Mouse (Mus musculus): ENCODE data around the gene Prx. TPM values are rescaled to one million over a fixed set of nuclear protein-coding genes. Genes with fewer than 3 reads are reported as not detected.

The Prx gene
- total and polyA plus RNA-seq, 3 experiments = 0.17 to 0.41 (median 0.21) TPM

- no peak for TF ChIP-seq SIN3A (IDR thresholded peaks at IDR 0.05; ENCODE audit: low read length)
- TF ChIP-seq TBP (conservative IDR thresholded peaks at IDR 0.05; ENCODE audit: low read depth, low read length) = no peak
- no peak for TF ChIP-seq ZC3H11A (IDR thresholded peaks at IDR 0.05; ENCODE audit: low read depth, low read length)
- 0 out of 4 replicates have a peak, but pooled peaks of 1 of the 2 experiments have one; percentile 0 for TF ChIP-seq CTCF (conservative IDR thresholded peaks at IDR 0.05 in 1 of 2, IDR thresholded peaks at IDR 0.05 in 1 of 2; ENCODE audit: low read depth in 2 of 2, low read length in 2 of 2)
- no peak for TF ChIP-seq CHD2 (IDR thresholded peaks at IDR 0.05; ENCODE audit: low read length)
- H3K79me2 ChIP-seq (replicated peaks; ENCODE audit: control insufficient read depth, extremely low read depth, insufficient read depth, poor library complexity, severe bottlenecking) = no peaks in the 10 kb centered on the region
- peaks cover 2% of the 10 kb centered on the region for H3K9me3 ChIP-seq (replicated peaks; ENCODE audit: low read length)
- H3K27me3 ChIP-seq (replicated peaks) = no peaks in the 10 kb centered on the region
- no peak overlapping the region for H3K27ac ChIP-seq (ENCODE audit: insufficient read depth, low read depth)
- no peaks in the 10 kb centered on the region for H3K36me3 ChIP-seq (replicated peaks in 1 of 2; ENCODE audit: control insufficient read depth in 1 of 2, insufficient read depth in 1 of 2, low read length in 1 of 2)
- H3K9ac ChIP-seq (ENCODE audit: insufficient read depth, low read depth) = no peak overlapping the region
- in situ Hi-C loops (cut with MboI; ENCODE audit: low pct_ligation_motif_present, low pct_unique_long_range_greater_than_20kb, low sequenced_read_pairs) = no loop called here
- no peak overlapping the region for H3K4me3 ChIP-seq (replicated peaks in 1 of 3; ENCODE audit: low read depth in 2 of 3, low read length in 2 of 3, poor library complexity in 1 of 3)
- peaks cover 0 to 11% of the 10 kb centered on the region in 2 experiments; a peak in 2 of 4 replicates for H3K4me1 ChIP-seq (ENCODE audit: control insufficient read depth in 1 of 2, insufficient read depth in 2 of 2)
- DNase-seq (ENCODE audit: extremely low read depth) = no peak
- no peak overlapping the region for H3K4me2 ChIP-seq (ENCODE audit: insufficient read depth, low read depth, poor library complexity, severe bottlenecking)
- dilution Hi-C loops (cut with MboI; ENCODE audit: extremely low pct_ligation_motif_present, extremely low pct_unique_long_range_greater_than_20kb, low sequenced_read_pairs) = no loop called here
Observed at GRCm38 (mm10) chr7:27455273-27455672, 43.9 kb upstream of the Prx start.

GRCm38 (mm10) chr7:27458614-27459013 is 40.5 kb upstream of the Prx start:
- H3K9ac ChIP-seq (ENCODE audit: insufficient read depth, low read depth) = no peak overlapping the region
- H3K9me3 ChIP-seq (replicated peaks; ENCODE audit: low read length) = no peaks in the 10 kb centered on the region
- H3K4me1 ChIP-seq (ENCODE audit: control insufficient read depth in 1 of 2, insufficient read depth in 2 of 2) = no peaks in the 10 kb centered on the region
- H3K4me2 ChIP-seq (ENCODE audit: insufficient read depth, low read depth, poor library complexity, severe bottlenecking) = no peak overlapping the region
- H3K36me3 ChIP-seq (replicated peaks in 1 of 2; ENCODE audit: control insufficient read depth in 1 of 2, insufficient read depth in 1 of 2, low read length in 1 of 2) = no peaks in the 10 kb centered on the region
- H3K79me2 ChIP-seq (replicated peaks; ENCODE audit: control insufficient read depth, extremely low read depth, insufficient read depth, poor library complexity, severe bottlenecking) = no peaks in the 10 kb centered on the region
- H3K4me3 ChIP-seq (replicated peaks in 1 of 3; ENCODE audit: low read depth in 2 of 3, low read length in 2 of 3, poor library complexity in 1 of 3) = no peak overlapping the region
- dilution Hi-C loops (cut with MboI; ENCODE audit: extremely low pct_ligation_motif_present, extremely low pct_unique_long_range_greater_than_20kb, low sequenced_read_pairs) = no loop called here
- H3K27me3 ChIP-seq (replicated peaks) = no peaks in the 10 kb centered on the region
- in situ Hi-C loops (cut with MboI; ENCODE audit: low pct_ligation_motif_present, low pct_unique_long_range_greater_than_20kb, low sequenced_read_pairs) = no loop called here
- no peak for TF ChIP-seq ELF1 (IDR thresholded peaks at IDR 0.05; ENCODE audit: low read depth, low read length)
- TF ChIP-seq IRF4 (IDR thresholded peaks at IDR 0.05; ENCODE audit: low read depth, low read length) = no peak
- no peak for TF ChIP-seq CHD1 (IDR thresholded peaks at IDR 0.05; ENCODE audit: low read depth, low read length)
- TF ChIP-seq ZMIZ1 (IDR thresholded peaks at IDR 0.05; ENCODE audit: low read depth, low read length) = no peak
- TF ChIP-seq MAZ (IDR thresholded peaks at IDR 0.05; ENCODE audit: low read depth, low read length) = no peak
- no peak for TF ChIP-seq SMC3 (IDR thresholded peaks at IDR 0.05; ENCODE audit: low read depth, low read length)
- no peak for TF ChIP-seq POLR2A (IDR thresholded peaks at IDR 0.05; ENCODE audit: low read depth, low read length)
- no peak for TF ChIP-seq KAT2A (IDR thresholded peaks at IDR 0.05; ENCODE audit: insufficient replicate concordance, low read length)
- TF ChIP-seq MAX (IDR thresholded peaks at IDR 0.05; ENCODE audit: low read length) = no peak
- no peak overlapping the region for H3K27ac ChIP-seq (ENCODE audit: insufficient read depth, low read depth)
- no peak for DNase-seq (ENCODE audit: extremely low read depth)

GRCm38 (mm10) chr7:27459640-27460039 is 39.5 kb upstream of the Prx start:
- Histone ChIP-seq H3K9ac (ENCODE audit: insufficient read depth, low read depth) (no peak overlapping the region), H3K36me3 (replicated peaks in 1 of 2; ENCODE audit: control insufficient read depth in 1 of 2, insufficient read depth in 1 of 2, low read length in 1 of 2) (no peaks in the 10 kb centered on the region), H3K4me1 (ENCODE audit: control insufficient read depth in 1 of 2, insufficient read depth in 2 of 2) (no peaks in the 10 kb centered on the region), H3K9me3 (replicated peaks; ENCODE audit: low read length) (no peaks in the 10 kb centered on the region), H3K79me2 (replicated peaks; ENCODE audit: control insufficient read depth, extremely low read depth, insufficient read depth, poor library complexity, severe bottlenecking) (no peaks in the 10 kb centered on the region), H3K4me3 (replicated peaks in 1 of 3; ENCODE audit: low read depth in 2 of 3, low read length in 2 of 3, poor library complexity in 1 of 3) (no peak overlapping the region), H3K27me3 (replicated peaks) (no peaks in the 10 kb centered on the region), H3K4me2 (ENCODE audit: insufficient read depth, low read depth, poor library complexity, severe bottlenecking) (no peak overlapping the region), H3K27ac (ENCODE audit: insufficient read depth, low read depth) (no peak overlapping the region)
- TF ChIP-seq POLR2A (IDR thresholded peaks at IDR 0.05; ENCODE audit: low read depth, low read length) (no peak), GABPA (IDR thresholded peaks at IDR 0.05; ENCODE audit: insufficient replicate concordance, low read depth, low read length) (no peak), ZKSCAN1 (IDR thresholded peaks at IDR 0.05; ENCODE audit: borderline replicate concordance, low read depth, low read length) (no peak), BHLHE40 (IDR thresholded peaks at IDR 0.05; ENCODE audit: low read depth, low read length) (no peak), MXI1 (IDR thresholded peaks at IDR 0.05; ENCODE audit: low read depth, low read length) (no peak), IRF4 (IDR thresholded peaks at IDR 0.05; ENCODE audit: low read depth, low read length) (no peak), HCFC1 (IDR thresholded peaks at IDR 0.05; ENCODE audit: low read depth, low read length) (no peak), CHD2 (IDR thresholded peaks at IDR 0.05; ENCODE audit: low read length) (no peak), JUND (conservative IDR thresholded peaks at IDR 0.05; ENCODE audit: low read depth, low read length) (no peak)
- in situ Hi-C loops (cut with MboI; ENCODE audit: low pct_ligation_motif_present, low pct_unique_long_range_greater_than_20kb, low sequenced_read_pairs) (no loop called here), dilution Hi-C loops (cut with MboI; ENCODE audit: extremely low pct_ligation_motif_present, extremely low pct_unique_long_range_greater_than_20kb, low sequenced_read_pairs) (no loop called here)
- DNase-seq (ENCODE audit: extremely low read depth) = no peak
